Mouse (Mus musculus) heart, embryonic 14.5 days (tissue): Measurements from ENCODE around the gene Fcor. TPM values are rescaled to one million over a fixed set of nuclear protein-coding genes. Genes with fewer than 3 reads are reported as not detected.

ENCODE experiments used
- ATAC-seq: fragments of 200-750 bp; cut with Nextera tagmentation; 2 replicates; pipeline ENCODE4 v1.8.0; 2017; ENCODE audit warnings: low read depth, moderate TSS enrichment; ENCODE audit not compliant: insufficient number of reproducible peaks, insufficient read depth, low FRiP score
- H3K27ac ChIP-seq, 2 experiments: fragments of 200-500 bp in 1 of 2; fragments of 300-500 bp in 1 of 2; sonication (generic) in 1 of 2; replicated peaks in 1 of 2; 2 replicates each; pipeline ENCODE4 v1.5.1; 2012 to 2014; ENCODE audit warnings: low read depth in 2 of 2, low read length in 2 of 2, control low read depth in 1 of 2, mild to moderate bottlenecking in 1 of 2, mixed read lengths in 1 of 2; ENCODE audit not compliant: control insufficient read depth in 1 of 2, insufficient read depth in 1 of 2
- H3K27me3 ChIP-seq: fragments of 300-500 bp; sonication (generic); 2 replicates; pipeline ENCODE4 v1.6.1; 2014; ENCODE audit warnings: mild to moderate bottlenecking, low read length, control low read depth; ENCODE audit not compliant: control insufficient read depth, insufficient read depth
- H3K36me3 ChIP-seq: fragments of 300-500 bp; sonication (generic); 2 replicates; pipeline ENCODE4 v1.6.1; 2014; ENCODE audit warnings: mild to moderate bottlenecking, control low read depth, low read length, mixed read lengths; ENCODE audit not compliant: control insufficient read depth, insufficient read depth
- H3K4me1 ChIP-seq, 2 experiments: fragments of 200-500 bp in 1 of 2; fragments of 300-500 bp in 1 of 2; sonication (generic) in 1 of 2; 2 replicates each; pipeline ENCODE4 v1.6.1; 2012 to 2014; ENCODE audit warnings: low read length in 2 of 2, control low read depth in 1 of 2, mixed read lengths in 1 of 2; ENCODE audit not compliant: control insufficient read depth in 2 of 2, insufficient read depth in 2 of 2
- H3K4me2 ChIP-seq: fragments of 300-500 bp; sonication (generic); 2 replicates; pipeline ENCODE4 v1.6.1; 2014; ENCODE audit warnings: mild to moderate bottlenecking, low read length
- H3K4me3 ChIP-seq, 2 experiments: fragments of 200-500 bp in 1 of 2; fragments of 300-500 bp in 1 of 2; sonication (generic) in 1 of 2; 2 replicates each; pipeline ENCODE4 v1.5.1; 2012 to 2014; ENCODE audit warnings: low read length in 2 of 2, mild to moderate bottlenecking in 2 of 2, control low read depth in 1 of 2, low read depth in 1 of 2, moderate library complexity in 1 of 2; ENCODE audit not compliant: control insufficient read depth in 1 of 2, insufficient read depth in 1 of 2
- H3K9ac ChIP-seq: fragments of 300-500 bp; sonication (generic); 2 replicates; pipeline ENCODE4 v1.6.1; 2014; ENCODE audit warnings: mild to moderate bottlenecking, low read length
- H3K9me3 ChIP-seq: fragments of 300-500 bp; sonication (generic); 2 replicates; pipeline ENCODE4 v1.6.1; 2016; ENCODE audit warnings: low read length, control low read depth; ENCODE audit not compliant: control insufficient read depth
- WGBS: fragments of 180-500 bp; shearing (Covaris S2); extraction: QIAGEN DNeasy Blood & Tissue Kit; methylation state at CpG from one replicate; pipeline ENCODE4 v1.1.7; 2014; 5-methylcytosine and 5-hydroxymethylcytosine counted together
- polyA plus RNA-seq: library from polyadenylated mRNA; unstranded; fragments of >200 nt; fragmentation: Nextera tagmentation; extraction: Ambion mirVana; gene quantifications from 2 replicates; pipeline ENCODE4 v1.2.1, GENCODE M21; 2014

Gene Fcor
- polyA plus RNA-seq, result 8.1 and 10.0 TPM in 2 replicates

DNA sequence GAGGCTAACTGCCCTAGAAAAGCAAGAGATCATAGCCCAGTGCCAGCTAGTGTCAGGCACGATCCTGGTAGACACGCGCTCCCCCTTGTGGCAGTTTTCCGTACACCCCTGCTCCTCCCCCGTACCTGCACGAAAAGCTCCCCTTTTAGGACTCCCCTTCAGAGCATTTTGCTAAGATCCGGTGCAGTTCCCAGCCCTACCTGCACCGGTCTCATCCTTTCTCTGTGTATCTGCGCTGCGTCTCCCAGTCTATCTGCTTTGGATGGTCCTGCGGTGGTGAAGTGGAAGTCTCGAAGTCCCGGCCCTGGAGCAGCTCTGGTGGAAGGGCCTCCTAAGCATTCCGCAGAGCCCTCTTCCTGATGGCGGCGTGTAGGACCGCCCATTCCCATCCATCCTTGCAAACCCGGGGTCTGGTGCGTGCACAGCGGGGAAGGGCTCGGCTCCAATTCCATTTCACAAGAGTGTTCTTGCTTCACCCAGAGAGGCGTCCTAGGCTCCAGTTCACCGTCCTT is at the start of gene Fcor:
TSS of gene Fcor (minus strand) at position 383 of the 512 bp plus-strand sequence.
- Histone ChIP-seq H3K9me3 (no peaks in the 10 kb centered on the region), H3K27me3 (no peaks in the 10 kb centered on the region), H3K4me1 (peaks cover 0 to 4% of the 10 kb centered on the region in 2 experiments; a peak in 2 of 4 replicates), H3K27ac (peak within 1 kb of the TSS; percentile 36 to 41; a peak in 3 of 4 replicates), H3K4me2 (peak within 1 kb of the TSS; percentile 87), H3K36me3 (no peaks in the 10 kb centered on the region), H3K4me3 (peak within 1 kb of the TSS; percentile 54 to 78), H3K9ac (peak within 1 kb of the TSS; percentile 75)
- WGBS, result under 1% methylated on average over 23 of the region's 23 CpGs
- ATAC-seq, result peak; percentile 66

DNA sequence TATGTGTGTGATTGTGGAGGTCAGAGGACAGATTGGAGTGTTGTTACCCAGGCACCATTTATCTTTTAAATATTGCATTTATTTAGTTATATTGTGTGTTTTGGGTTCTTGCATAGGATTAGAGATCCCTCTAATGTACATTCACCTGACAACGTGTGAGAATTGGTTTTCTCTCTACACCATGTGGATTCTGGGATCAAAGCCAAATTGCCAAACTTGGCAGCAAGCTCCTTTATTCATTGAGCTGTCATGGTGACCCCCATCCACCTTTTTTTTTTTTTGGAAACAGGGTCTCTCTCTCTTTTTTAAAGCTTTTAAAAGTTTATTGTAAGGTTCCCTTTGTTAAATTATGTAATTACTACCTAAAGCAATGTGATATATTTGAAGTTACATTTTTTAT is 48.9 kb upstream of the Fcor start:
- H3K9ac ChIP-seq, result no peak overlapping the region
- no peak overlapping the region for H3K27ac ChIP-seq
- 19% methylated on average over 1 of the region's 1 CpGs for WGBS
- no peak for ATAC-seq
- H3K4me2 ChIP-seq, result no peak overlapping the region
- no peaks in the 10 kb centered on the region for H3K27me3 ChIP-seq
- no peaks in the 10 kb centered on the region for H3K36me3 ChIP-seq
- H3K9me3 ChIP-seq, result no peaks in the 10 kb centered on the region
- no peak overlapping the region for H3K4me3 ChIP-seq
- H3K4me1 ChIP-seq, result peaks cover 0 to 11% of the 10 kb centered on the region in 2 experiments; a peak in 2 of 4 replicates

DNA sequence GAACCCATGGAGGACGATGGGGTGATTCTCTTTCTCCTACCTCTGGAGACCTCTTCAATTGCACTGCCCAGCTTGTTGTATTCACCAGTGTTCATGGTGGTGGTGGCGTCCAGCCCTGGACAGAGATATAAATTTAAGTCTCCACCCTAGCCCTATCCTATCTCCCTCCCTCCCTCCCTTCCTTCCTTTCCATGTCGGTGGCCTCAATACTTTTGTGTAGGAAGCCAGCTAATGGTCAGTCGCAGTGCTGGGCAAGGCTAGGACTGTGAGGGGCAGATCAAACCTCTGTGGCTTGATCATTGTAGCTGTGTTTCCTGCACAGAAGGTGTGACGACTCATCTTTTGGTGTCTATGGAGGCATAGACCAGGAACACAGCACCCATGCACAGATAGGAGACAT is 48.4 kb upstream of the Fcor start, which contains the start of gene Clec4g:
TSS of gene Clec4g (minus strand) at position 101 of the 400 bp plus-strand sequence.
- H3K27ac ChIP-seq, result no peak within 1 kb of the TSS
- H3K9me3 ChIP-seq, result no peaks in the 10 kb centered on the region
- no peak for ATAC-seq
- no peaks in the 10 kb centered on the region for H3K27me3 ChIP-seq
- H3K9ac ChIP-seq, result no peak within 1 kb of the TSS
- H3K4me3 ChIP-seq, result no peak within 1 kb of the TSS
- H3K36me3 ChIP-seq, result no peaks in the 10 kb centered on the region
- no peak within 1 kb of the TSS for H3K4me2 ChIP-seq
- H3K4me1 ChIP-seq, result peaks cover 0 to 11% of the 10 kb centered on the region in 2 experiments; a peak in 2 of 4 replicates
- WGBS, result 66% methylated on average over 5 of the region's 5 CpGs

DNA sequence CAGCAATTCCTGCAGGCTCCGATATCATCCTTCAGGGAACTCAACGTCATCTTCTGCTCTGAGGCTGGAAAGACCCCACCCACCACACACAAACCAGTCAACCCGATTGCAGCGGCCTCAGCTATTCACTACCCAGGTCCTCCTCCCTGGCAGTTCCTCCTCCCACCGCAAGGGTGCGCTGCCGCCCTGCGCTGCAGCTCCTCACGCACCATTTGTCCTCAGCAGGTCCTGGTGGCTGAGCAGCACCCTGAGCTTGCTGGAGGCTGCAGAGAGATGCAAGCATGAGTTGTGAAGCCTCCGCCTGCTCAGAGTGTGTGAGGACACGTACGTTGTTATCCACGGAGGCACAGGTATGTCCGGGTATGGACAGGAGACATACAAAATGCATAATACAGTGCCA is 46.4 kb upstream of the Fcor start:
- H3K27ac ChIP-seq, result no peak overlapping the region
- H3K4me3 ChIP-seq, result no peak overlapping the region
- no peaks in the 10 kb centered on the region for H3K9me3 ChIP-seq
- WGBS, result 19% methylated on average over 14 of the region's 14 CpGs
- H3K4me2 ChIP-seq, result no peak overlapping the region
- no peaks in the 10 kb centered on the region for H3K27me3 ChIP-seq
- peaks cover 0 to 11% of the 10 kb centered on the region in 2 experiments; a peak in 2 of 4 replicates for H3K4me1 ChIP-seq
- ATAC-seq, result 0 out of 2 replicates have a peak, but pooled peaks have one; percentile 28
- no peak overlapping the region for H3K9ac ChIP-seq
- no peaks in the 10 kb centered on the region for H3K36me3 ChIP-seq

- H3K4me3 ChIP-seq, result no peak overlapping the region
- no peaks in the 10 kb centered on the region for H3K27me3 ChIP-seq
- H3K9me3 ChIP-seq, result no peaks in the 10 kb centered on the region
- H3K4me2 ChIP-seq, result no peak overlapping the region
- peak; percentile 55 for ATAC-seq
- peaks cover 0 to 11% of the 10 kb centered on the region in 2 experiments; a peak in 2 of 4 replicates for H3K4me1 ChIP-seq
- WGBS, result 37% methylated on average over 12 of the region's 12 CpGs
- no peak overlapping the region; a peak in 1 of 4 replicates for H3K27ac ChIP-seq
- H3K36me3 ChIP-seq, result no peaks in the 10 kb centered on the region
- H3K9ac ChIP-seq, result no peak overlapping the region
Measured at GRCm38 (mm10) chr8:3717321-3717954, 45.3 kb upstream of the Fcor start.

DNA sequence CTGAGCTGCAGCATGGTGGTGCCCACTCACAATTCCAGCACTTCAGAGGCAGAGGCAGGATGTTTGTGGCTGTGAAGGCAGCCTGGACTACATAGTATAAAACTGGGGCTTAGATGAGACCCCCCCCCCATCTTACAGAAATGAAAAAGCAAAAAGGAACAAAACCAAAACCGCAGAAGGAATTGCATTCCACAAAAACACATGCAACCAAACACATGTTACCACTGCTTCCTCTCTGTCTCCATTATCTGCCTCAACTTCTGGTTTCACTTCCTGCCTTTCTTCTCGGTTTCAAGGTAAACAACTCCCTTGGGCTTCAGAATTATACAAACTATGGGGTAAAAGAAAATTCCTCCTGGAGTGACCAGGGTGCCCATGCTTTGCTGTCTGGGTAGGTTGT is 39.5 kb upstream of the Fcor start:
- H3K9me3 ChIP-seq, result no peaks in the 10 kb centered on the region
- H3K36me3 ChIP-seq, result no peaks in the 10 kb centered on the region
- H3K9ac ChIP-seq, result no peak overlapping the region
- no peak for ATAC-seq
- H3K4me3 ChIP-seq, result no peak overlapping the region
- H3K27ac ChIP-seq, result no peak overlapping the region; a peak in 2 of 4 replicates
- WGBS, result 33% methylated on average over 2 of the region's 2 CpGs
- no peaks in the 10 kb centered on the region for H3K27me3 ChIP-seq
- no peak overlapping the region for H3K4me2 ChIP-seq
- no peaks in the 10 kb centered on the region; a peak in 1 of 4 replicates for H3K4me1 ChIP-seq

- no peak overlapping the region for H3K4me3 ChIP-seq
- no peaks in the 10 kb centered on the region; a peak in 1 of 4 replicates for H3K4me1 ChIP-seq
- WGBS, result 72% methylated on average over 3 of the region's 3 CpGs
- no peaks in the 10 kb centered on the region for H3K27me3 ChIP-seq
- H3K9ac ChIP-seq, result no peak overlapping the region
- no peaks in the 10 kb centered on the region for H3K36me3 ChIP-seq
- H3K9me3 ChIP-seq, result no peaks in the 10 kb centered on the region
- no peak for ATAC-seq
- no peak overlapping the region for H3K4me2 ChIP-seq
- no peak overlapping the region for H3K27ac ChIP-seq
Measured at GRCm38 (mm10) chr8:3710312-3710711, 38.1 kb upstream of the Fcor start.
